Mouse (Mus musculus) C2C12 (cell line): ENCODE results near the gene Mfsd10.

ENCODE experiments used
- CEBPB ChIP-seq: IDR thresholded peaks from one replicate; pipeline ENCODE4 v1.6.1; 2011; ENCODE audit warnings: low read depth, mild to moderate bottlenecking, control low read depth, moderate library complexity
- CTCF ChIP-seq: IDR thresholded peaks from one replicate; pipeline ENCODE4 v1.5.1; 2011; ENCODE audit not compliant: control insufficient read depth, insufficient read depth, insufficient read length

GRCm38 (mm10) chr5:34585216-34585615, 51.8 kb downstream of the Mfsd10 start:
- no peak for TF ChIP-seq CTCF
- TF ChIP-seq CEBPB, result no peak
